Mouse (Mus musculus): ENCODE data around the gene Sgms1. TPM values are rescaled to one million over a fixed set of nuclear protein-coding genes. Genes with fewer than 3 reads are reported as not detected.

The Sgms1 gene
- total and polyA plus RNA-seq, 2 experiments from 2014 or later = 21.3 to 28.4 TPM

GRCm38 (mm10) chr19:32118496-32118895 is 271.0 kb downstream of the Sgms1 start:
- 92% methylated on average over 3 of the region's 3 CpGs for WGBS
- DNase-seq (ENCODE audit: low spot score) (no peak), ATAC-seq (ENCODE audit: low FRiP score) (no peak)
- no peak overlapping the region for H3K27ac ChIP-seq (ENCODE audit: low read depth, low read length)
- TF ChIP-seq CTCF (IDR thresholded peaks at IDR 0.05) = no peak
- no peaks in the 10 kb centered on the region for H3K4me1 ChIP-seq (ENCODE audit: insufficient read depth, low read length)
- H3K4me2 ChIP-seq (ENCODE audit: low read depth, low read length, poor library complexity, severe bottlenecking) = no peak overlapping the region
- H3K9me3 ChIP-seq (ENCODE audit: low read length) = no peaks in the 10 kb centered on the region
- no peak overlapping the region for H3K4me3 ChIP-seq (ENCODE audit: low read depth, low read length)
- H3K27me3 ChIP-seq (ENCODE audit: insufficient read depth, low read length) = no peaks in the 10 kb centered on the region
- H3K9ac ChIP-seq (replicated peaks; ENCODE audit: low read length, poor library complexity, severe bottlenecking) = no peak overlapping the region
- H3K36me3 ChIP-seq (ENCODE audit: insufficient read depth, low read length) = no peaks in the 10 kb centered on the region

GRCm38 (mm10) chr19:32117484-32118018 is 272.0 kb downstream of the Sgms1 start:
- DNase-seq (ENCODE audit: low spot score) (no peak), ATAC-seq (ENCODE audit: low FRiP score) (no peak)
- no peaks in the 10 kb centered on the region for H3K4me1 ChIP-seq (ENCODE audit: insufficient read depth, low read length)
- H3K27me3 ChIP-seq (ENCODE audit: insufficient read depth, low read length) = no peaks in the 10 kb centered on the region
- no peak overlapping the region for H3K9ac ChIP-seq (replicated peaks; ENCODE audit: low read length, poor library complexity, severe bottlenecking)
- no peak overlapping the region for H3K27ac ChIP-seq (ENCODE audit: low read depth, low read length)
- H3K36me3 ChIP-seq (ENCODE audit: insufficient read depth, low read length) = no peaks in the 10 kb centered on the region
- TF ChIP-seq CTCF (IDR thresholded peaks at IDR 0.05) = 0 out of 2 replicates have a peak, but pooled peaks have one; percentile 15
- H3K4me3 ChIP-seq (ENCODE audit: low read depth, low read length) = no peak overlapping the region
- no peaks in the 10 kb centered on the region for H3K9me3 ChIP-seq (ENCODE audit: low read length)
- no peak overlapping the region for H3K4me2 ChIP-seq (ENCODE audit: low read depth, low read length, poor library complexity, severe bottlenecking)
- whole genome bisulfite sequencing = 82% methylated on average over 6 of the region's 6 CpGs

GRCm38 (mm10) chr19:32111866-32112790 is 277.4 kb downstream of the Sgms1 start:
- no peak overlapping the region for H3K4me3 ChIP-seq (ENCODE audit: low read depth, low read length)
- no peaks in the 10 kb centered on the region for H3K9me3 ChIP-seq (ENCODE audit: low read length)
- DNase-seq (ENCODE audit: low spot score) (no peak), ATAC-seq (ENCODE audit: low FRiP score) (no peak)
- H3K27me3 ChIP-seq (ENCODE audit: insufficient read depth, low read length) = no peaks in the 10 kb centered on the region
- no peak overlapping the region for H3K4me2 ChIP-seq (ENCODE audit: low read depth, low read length, poor library complexity, severe bottlenecking)
- H3K4me1 ChIP-seq (ENCODE audit: insufficient read depth, low read length) = no peaks in the 10 kb centered on the region
- no peaks in the 10 kb centered on the region for H3K36me3 ChIP-seq (ENCODE audit: insufficient read depth, low read length)
- TF ChIP-seq CTCF (IDR thresholded peaks at IDR 0.05) = no peak
- H3K27ac ChIP-seq (ENCODE audit: low read depth, low read length) = no peak overlapping the region
- no peak overlapping the region for H3K9ac ChIP-seq (replicated peaks; ENCODE audit: low read length, poor library complexity, severe bottlenecking)
- WGBS = 91% methylated on average over 8 of the region's 8 CpGs

- ATAC-seq (ENCODE audit: low FRiP score) (peak; percentile 92), DNase-seq (ENCODE audit: low spot score) (peak; percentile 68)
- WGBS = under 1% methylated on average over 28 of the region's 28 CpGs
- Histone ChIP-seq H3K9me3 (ENCODE audit: low read length) (no peaks in the 10 kb centered on the region), H3K4me3 (ENCODE audit: low read depth, low read length) (peak within 1 kb of the TSS; percentile 50), H3K36me3 (ENCODE audit: insufficient read depth, low read length) (no peaks in the 10 kb centered on the region), H3K27ac (ENCODE audit: low read depth, low read length) (peak within 1 kb of the TSS; percentile 63), H3K4me1 (ENCODE audit: insufficient read depth, low read length) (no peaks in the 10 kb centered on the region), H3K27me3 (ENCODE audit: insufficient read depth, low read length) (no peaks in the 10 kb centered on the region), H3K9ac (replicated peaks; ENCODE audit: low read length, poor library complexity, severe bottlenecking) (peak within 1 kb of the TSS; percentile 72), H3K4me2 (ENCODE audit: low read depth, low read length, poor library complexity, severe bottlenecking) (peak within 1 kb of the TSS; percentile 80)
- TF ChIP-seq CTCF (IDR thresholded peaks at IDR 0.05) = peak; percentile 52
Measured at GRCm38 (mm10) chr19:32107771-32108306, 281.7 kb downstream of the Sgms1 start, which contains the start of gene Asah2. Asah2 (minus strand) TSS chr19:32108211.

- Histone ChIP-seq H3K27me3 (ENCODE audit: insufficient read depth, low read length) (no peaks in the 10 kb centered on the region), H3K4me3 (ENCODE audit: low read depth, low read length) (no peak overlapping the region), H3K27ac (ENCODE audit: low read depth, low read length) (no peak overlapping the region), H3K9me3 (ENCODE audit: low read length) (no peaks in the 10 kb centered on the region), H3K4me1 (ENCODE audit: insufficient read depth, low read length) (no peaks in the 10 kb centered on the region), H3K9ac (replicated peaks; ENCODE audit: low read length, poor library complexity, severe bottlenecking) (no peak overlapping the region), H3K4me2 (ENCODE audit: low read depth, low read length, poor library complexity, severe bottlenecking) (no peak overlapping the region), H3K36me3 (ENCODE audit: insufficient read depth, low read length) (no peaks in the 10 kb centered on the region)
- ATAC-seq (ENCODE audit: low FRiP score) = no peak
- DNase-seq (ENCODE audit: low spot score) = no peak
- 94% methylated on average over 2 of the region's 2 CpGs for WGBS
- no peak for TF ChIP-seq CTCF (IDR thresholded peaks at IDR 0.05)
Measured at GRCm38 (mm10) chr19:32106750-32107149, 282.8 kb downstream of the Sgms1 start.

- Histone ChIP-seq H3K36me3 (ENCODE audit: insufficient read depth, low read length) (no peaks in the 10 kb centered on the region), H3K27me3 (ENCODE audit: insufficient read depth, low read length) (no peaks in the 10 kb centered on the region), H3K4me2 (ENCODE audit: low read depth, low read length, poor library complexity, severe bottlenecking) (no peak overlapping the region), H3K27ac (ENCODE audit: low read depth, low read length) (no peak overlapping the region), H3K4me3 (ENCODE audit: low read depth, low read length) (no peak overlapping the region), H3K9me3 (ENCODE audit: low read length) (no peaks in the 10 kb centered on the region), H3K9ac (replicated peaks; ENCODE audit: low read length, poor library complexity, severe bottlenecking) (no peak overlapping the region), H3K4me1 (ENCODE audit: insufficient read depth, low read length) (no peaks in the 10 kb centered on the region)
- no peak for TF ChIP-seq CTCF (IDR thresholded peaks at IDR 0.05)
- WGBS = 80% methylated on average over 4 of the region's 4 CpGs
- DNase-seq (ENCODE audit: low spot score) (no peak), ATAC-seq (ENCODE audit: low FRiP score) (no peak)
Measured at GRCm38 (mm10) chr19:32104217-32104616, 285.3 kb downstream of the Sgms1 start.

Measured in midbrain, postnatal 0 days (tissue).